Mouse (Mus musculus) retina, postnatal 1 day (tissue): ENCODE data around the gene Lsm3.
"Not testable (repeated sequence)": the region's sequence is repeated elsewhere in the genome, so short reads cannot be mapped to it uniquely, and the experiment has no call there.

Experiments
- DNase-seq: peaks from one replicate; pipeline ENCODE4 v3.0.0-alpha.2; 2012

The Lsm3 gene

GRCm38 (mm10) chr6:91515545-91516449, at the start of gene Lsm3, which contains the start of gene Xpc:
Lsm3 (plus strand) TSS chr6:91515928.
Xpc (minus strand) TSS chr6:91515888.
- peak; percentile 98 for DNase-seq

GRCm38 (mm10) chr6:91467106-91467505, 48.6 kb upstream of the Lsm3 start:
- no peak for DNase-seq

- DNase-seq: no peak
Observed at GRCm38 (mm10) chr6:91470712-91471111, 45.0 kb upstream of the Lsm3 start.

GRCm38 (mm10) chr6:91471427-91471826, 44.3 kb upstream of the Lsm3 start:
- not testable (repeated sequence) for DNase-seq

GRCm38 (mm10) chr6:91472319-91472718, 43.4 kb upstream of the Lsm3 start:
- DNase-seq: peak; percentile 5

GRCm38 (mm10) chr6:91472868-91473804, 42.6 kb upstream of the Lsm3 start, which contains the start of the genes Chchd4 and Tmem43:
Chchd4 (minus strand) TSS chr6:91473546.
Tmem43 (plus strand) TSS chr6:91473703.
- peak; percentile 100 for DNase-seq

GRCm38 (mm10) chr6:91473805-91474440, 41.8 kb upstream of the Lsm3 start:
- no peak for DNase-seq

- no peak for DNase-seq
Observed at GRCm38 (mm10) chr6:91474441-91475190, 41.1 kb upstream of the Lsm3 start.

- no peak for DNase-seq
Observed at GRCm38 (mm10) chr6:91476541-91476940, 39.2 kb upstream of the Lsm3 start.

- DNase-seq: no peak
Observed at GRCm38 (mm10) chr6:91483371-91483770, 32.4 kb upstream of the Lsm3 start.

- DNase-seq: no peak
Observed at GRCm38 (mm10) chr6:91486736-91487453, 28.8 kb upstream of the Lsm3 start.

- no peak for DNase-seq
Observed at GRCm38 (mm10) chr6:91488496-91489212, 27.1 kb upstream of the Lsm3 start.

GRCm38 (mm10) chr6:91489872-91490271, 25.9 kb upstream of the Lsm3 start:
- DNase-seq: no peak

- DNase-seq: no peak
Observed at GRCm38 (mm10) chr6:91491004-91491403, 24.7 kb upstream of the Lsm3 start.

- DNase-seq: no peak
Observed at GRCm38 (mm10) chr6:91493053-91493452, 22.7 kb upstream of the Lsm3 start.

GRCm38 (mm10) chr6:91494526-91494925, 21.2 kb upstream of the Lsm3 start:
- DNase-seq: no peak

- no peak for DNase-seq
Observed at GRCm38 (mm10) chr6:91503302-91503701, 12.4 kb upstream of the Lsm3 start.

- DNase-seq: no peak
Observed at GRCm38 (mm10) chr6:91506036-91506435, 9.7 kb upstream of the Lsm3 start.

GRCm38 (mm10) chr6:91508041-91508440, 7.7 kb upstream of the Lsm3 start:
- no peak for DNase-seq

- peak; percentile 64 for DNase-seq
Observed at GRCm38 (mm10) chr6:91509326-91509725, 6.4 kb upstream of the Lsm3 start.

- DNase-seq: no peak
Observed at GRCm38 (mm10) chr6:91510211-91510610, 5.5 kb upstream of the Lsm3 start.
